Mouse (Mus musculus): ENCODE measurements around the gene Tmem151a.

Gene Tmem151a

GRCm38 (mm10) chr19:5085145-5085863 is at the start of gene Tmem151a:
TSS of gene Tmem151a (minus strand) at chr19:5085531.
- peak; percentile 39 to 58 for DNase-seq (ENCODE audit: low spot score in 2 of 2)

GRCm38 (mm10) chr19:5131237-5131636 is 45.9 kb upstream of the Tmem151a start:
- no peak for DNase-seq (ENCODE audit: low spot score in 2 of 2)

- DNase-seq (ENCODE audit: low spot score in 2 of 2) = no peak
These were observed 44.4 kb upstream of the Tmem151a start for GRCm38 (mm10) chr19:5129770-5130169.

- no peak for DNase-seq (ENCODE audit: low spot score in 2 of 2)
These were observed 38.8 kb upstream of the Tmem151a start for GRCm38 (mm10) chr19:5124055-5124614.

- no peak for DNase-seq (ENCODE audit: low spot score in 2 of 2)
These were observed 37.9 kb upstream of the Tmem151a start for GRCm38 (mm10) chr19:5123241-5123640.

- DNase-seq (ENCODE audit: low spot score in 2 of 2) = no peak
These were observed 37.2 kb upstream of the Tmem151a start for GRCm38 (mm10) chr19:5122492-5122891.

- no peak for DNase-seq (ENCODE audit: low spot score in 2 of 2)
These were observed 33.0 kb upstream of the Tmem151a start, which contains the start of gene Klc2 for GRCm38 (mm10) chr19:5118384-5118698. TSS of gene Klc2 (minus strand) at chr19:5118560.

- DNase-seq (ENCODE audit: low spot score in 2 of 2) = peak; percentile 74 to 85
These were observed 32.4 kb upstream of the Tmem151a start for GRCm38 (mm10) chr19:5117494-5118383.

- no peak for DNase-seq (ENCODE audit: low spot score in 2 of 2)
These were observed 28.5 kb upstream of the Tmem151a start for GRCm38 (mm10) chr19:5113783-5114182.

GRCm38 (mm10) chr19:5109659-5110453 is 24.5 kb upstream of the Tmem151a start:
- peak in 1 of 2 experiments; percentile 65 for DNase-seq (ENCODE audit: low spot score in 2 of 2)

GRCm38 (mm10) chr19:5108702-5109101 is 23.4 kb upstream of the Tmem151a start:
- no peak for DNase-seq (ENCODE audit: low spot score in 2 of 2)

GRCm38 (mm10) chr19:5108271-5108575 is 22.9 kb upstream of the Tmem151a start:
- no peak for DNase-seq (ENCODE audit: low spot score in 2 of 2)

- DNase-seq (ENCODE audit: low spot score in 2 of 2) = no peak
These were observed 22.4 kb upstream of the Tmem151a start for GRCm38 (mm10) chr19:5107556-5108270.

- peak; percentile 95 to 99 for DNase-seq (ENCODE audit: low spot score in 2 of 2)
These were observed 21.4 kb upstream of the Tmem151a start, which contains the start of gene Rab1b for GRCm38 (mm10) chr19:5106731-5107191. TSS of gene Rab1b (minus strand) at chr19:5107072.

- no peak for DNase-seq (ENCODE audit: low spot score in 2 of 2)
These were observed 20.7 kb upstream of the Tmem151a start for GRCm38 (mm10) chr19:5106074-5106473.

- DNase-seq (ENCODE audit: low spot score in 2 of 2) = peak; percentile 48 to 64
These were observed 13.2 kb upstream of the Tmem151a start, which contains the start of gene Cnih2 for GRCm38 (mm10) chr19:5098363-5099143. TSS of gene Cnih2 (minus strand) at chr19:5098521.

- no peak for DNase-seq (ENCODE audit: low spot score in 2 of 2)
These were observed 12.4 kb upstream of the Tmem151a start for GRCm38 (mm10) chr19:5097521-5098362.

- DNase-seq (ENCODE audit: low spot score in 2 of 2) = no peak
These were observed 10.7 kb upstream of the Tmem151a start for GRCm38 (mm10) chr19:5095887-5096474.
